Mouse (Mus musculus): ENCODE measurements around the gene Naglu. TPM values are rescaled to one million over a fixed set of nuclear protein-coding genes. Genes with fewer than 3 reads are reported as not detected.

Gene Naglu
- 10 to 100 TPM; 36.3 to 47.0 TPM for total RNA-seq (2021)
- long read RNA-seq, experiment 1, transcript Naglu-201 (6 exons, 2,560 nt) = major isoform, 75 of 97 reads
- long read RNA-seq, experiment 1, partial matches to known transcripts = 18 of 97 reads
- long read RNA-seq, experiment 1, other reads (novel, unspliced or antisense) = 4 of 97 reads
- long read RNA-seq, experiment 2, transcript Naglu-201 (6 exons, 2,560 nt) = major isoform, 31 of 41 reads
- long read RNA-seq, experiment 2, partial matches to known transcripts = 5 of 41 reads
- long read RNA-seq, experiment 2, other reads (novel, unspliced or antisense) = 5 of 41 reads

- DNase-seq = peak; percentile 99
These were observed at the start of gene Naglu for GRCm38 (mm10) chr11:101069391-101070188. TSS of gene Naglu (plus strand) at chr11:101070012.

GRCm38 (mm10) chr11:101023371-101023770 lies 46.4 kb upstream of the Naglu start:
- no peak for DNase-seq

- DNase-seq = no peak
These were observed 45.8 kb upstream of the Naglu start for GRCm38 (mm10) chr11:101024001-101024400.

- no peak for DNase-seq
These were observed 42.7 kb upstream of the Naglu start for GRCm38 (mm10) chr11:101027121-101027520.

- DNase-seq = no peak
These were observed 40.5 kb upstream of the Naglu start for GRCm38 (mm10) chr11:101029320-101029719.

- no peak for DNase-seq
These were observed 39.5 kb upstream of the Naglu start for GRCm38 (mm10) chr11:101030136-101030807.

- no peak for DNase-seq
These were observed 39.0 kb upstream of the Naglu start for GRCm38 (mm10) chr11:101030808-101031156.

- no peak for DNase-seq
These were observed 38.3 kb upstream of the Naglu start for GRCm38 (mm10) chr11:101031470-101031869.

- DNase-seq = peak in 1 of 2 experiments; percentile 55
These were observed 35.8 kb upstream of the Naglu start for GRCm38 (mm10) chr11:101033856-101034500.

- peak; percentile 70 to 72 for DNase-seq
These were observed 35.0 kb upstream of the Naglu start for GRCm38 (mm10) chr11:101034614-101035327.

GRCm38 (mm10) chr11:101035328-101035695 lies 34.5 kb upstream of the Naglu start:
- DNase-seq = peak; percentile 38 to 48

GRCm38 (mm10) chr11:101037795-101038194 lies 32.0 kb upstream of the Naglu start:
- DNase-seq = no peak

GRCm38 (mm10) chr11:101045826-101046225 lies 24.0 kb upstream of the Naglu start:
- DNase-seq = no peak

GRCm38 (mm10) chr11:101046440-101046839 lies 23.4 kb upstream of the Naglu start:
- DNase-seq = no peak

GRCm38 (mm10) chr11:101047502-101047901 lies 22.3 kb upstream of the Naglu start:
- no peak for DNase-seq

GRCm38 (mm10) chr11:101050359-101050758 lies 19.5 kb upstream of the Naglu start:
- DNase-seq = no peak

GRCm38 (mm10) chr11:101051051-101051493 lies 18.7 kb upstream of the Naglu start:
- no peak for DNase-seq

- DNase-seq = no peak
These were observed 18.2 kb upstream of the Naglu start for GRCm38 (mm10) chr11:101051617-101052016.

GRCm38 (mm10) chr11:101052751-101053473 lies 16.9 kb upstream of the Naglu start:
- peak in 1 of 2 experiments; percentile 42 for DNase-seq

- no peak for DNase-seq
These were observed 15.8 kb upstream of the Naglu start for GRCm38 (mm10) chr11:101053974-101054373.

GRCm38 (mm10) chr11:101055418-101055817 lies 14.4 kb upstream of the Naglu start:
- DNase-seq = no peak
